Comparison of ENCODE assay signal across 13 mouse cellular contexts in the genomic region with DNA sequence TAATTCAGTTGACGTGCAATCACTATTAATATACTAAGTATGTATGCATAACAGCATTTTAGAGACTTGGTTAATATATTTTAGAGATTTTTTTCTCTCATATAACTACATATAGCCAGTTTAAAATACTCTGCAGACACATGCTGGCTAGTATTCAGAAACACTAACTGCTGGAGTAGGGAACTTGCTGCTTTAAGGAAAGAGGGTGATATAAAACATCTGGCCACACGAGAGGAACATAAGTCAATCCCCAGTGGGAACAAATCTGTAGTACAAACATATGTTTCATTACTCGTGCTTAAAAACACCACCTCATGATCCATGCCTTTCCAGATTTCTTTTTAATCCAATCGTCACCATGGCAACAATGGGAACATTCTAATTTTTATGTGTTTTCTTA.
"Had no signal": no experiment of that assay in that cellular context is flagged by ENCODE, and none has a peak within 500 bp of the region (broad histone marks: within the 10 kb centered on the region; RNA-seq: fewer than 3 reads in every experiment).

No protein-coding gene starts in this region.

- H3K9ac ChIP-seq: liver, embryonic 15.5 days; neural tube, embryonic 13.5 days; stomach, embryonic 15.5 days had no signal

- DNase-seq: kidney, adult 11 months; kidney, postnatal 14 days; lung, postnatal 14 days; retina, postnatal 1 day; right cerebral cortex, postnatal 14 days; thymus, adult 2 months; thymus, postnatal 25 days had no signal

- H3K9me3 ChIP-seq: liver, embryonic 15.5 days; neural tube, embryonic 13.5 days; stomach, embryonic 15.5 days had no signal

- H3K27me3 ChIP-seq: liver, embryonic 15.5 days; neural tube, embryonic 13.5 days; stomach, embryonic 15.5 days had no signal

- H3K4me2 ChIP-seq: liver, embryonic 15.5 days; midbrain, embryonic 11.5 days; neural tube, embryonic 13.5 days; stomach, embryonic 15.5 days had no signal

- H3K36me3 ChIP-seq: liver, embryonic 15.5 days; neural tube, embryonic 13.5 days; stomach, embryonic 15.5 days had no signal

- H3K4me3 ChIP-seq: left cerebral cortex, adult 2 months; liver, embryonic 15.5 days; neural tube, embryonic 13.5 days; stomach, embryonic 15.5 days had no signal

- ATAC-seq: midbrain, embryonic 16.5 days had no signal

- H3K27ac ChIP-seq: left cerebral cortex, adult 2 months; liver, embryonic 15.5 days; neural tube, embryonic 13.5 days; stomach, embryonic 15.5 days had no signal

- H3K4me1 ChIP-seq: liver, embryonic 15.5 days; neural tube, embryonic 13.5 days; stomach, embryonic 15.5 days had no signal
